Mouse (Mus musculus): ENCODE results near the gene Lrrc75b.

The Lrrc75b gene

DNA sequence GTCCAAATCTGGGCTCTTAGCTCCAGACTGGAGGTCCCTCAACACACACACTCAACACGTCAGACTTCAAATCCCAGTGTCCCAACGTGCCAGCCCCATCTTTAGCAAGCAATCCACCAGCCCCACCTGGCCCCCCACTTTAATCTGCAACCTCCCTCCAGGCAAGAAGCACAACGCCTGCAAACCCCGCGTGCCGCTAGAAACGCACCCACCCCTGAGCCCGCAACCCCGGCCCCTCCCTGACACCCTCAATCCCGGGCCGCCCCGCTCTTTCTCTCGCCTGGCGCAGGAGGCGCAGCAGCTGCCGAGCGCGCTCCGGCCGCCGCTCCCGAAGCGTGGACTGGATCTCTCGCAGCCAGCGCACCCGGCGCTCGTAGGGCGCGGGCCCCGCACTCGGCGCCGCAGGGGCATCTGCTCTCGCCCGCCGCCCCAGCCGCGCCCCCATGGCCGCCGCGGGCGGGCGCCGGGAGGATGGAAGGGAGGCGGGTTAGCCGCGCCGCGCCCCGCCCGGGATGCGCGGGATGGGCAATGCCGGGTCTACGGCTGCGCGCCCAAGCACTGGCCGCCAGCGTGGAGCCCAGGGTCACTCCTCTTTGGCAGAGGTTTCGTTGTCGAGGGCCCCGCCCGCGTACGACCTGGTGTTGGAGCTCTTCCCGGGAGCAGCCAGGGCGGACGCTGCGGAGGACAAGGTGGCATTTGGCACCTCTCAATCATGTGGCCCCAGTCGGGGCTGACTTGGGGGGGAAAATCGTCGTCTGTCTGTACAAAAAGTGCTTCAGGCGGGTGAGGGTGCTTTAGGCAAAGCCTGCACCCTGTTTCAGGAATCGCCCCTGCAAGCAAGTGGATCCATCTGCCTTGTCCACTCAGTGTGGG, at the start of gene Lrrc75b:
Gene Lrrc75b, minus strand, starts transcription at position 655 of the 873 bp plus-strand sequence.
- peak; percentile 75 to 82 for DNase-seq

DNA sequence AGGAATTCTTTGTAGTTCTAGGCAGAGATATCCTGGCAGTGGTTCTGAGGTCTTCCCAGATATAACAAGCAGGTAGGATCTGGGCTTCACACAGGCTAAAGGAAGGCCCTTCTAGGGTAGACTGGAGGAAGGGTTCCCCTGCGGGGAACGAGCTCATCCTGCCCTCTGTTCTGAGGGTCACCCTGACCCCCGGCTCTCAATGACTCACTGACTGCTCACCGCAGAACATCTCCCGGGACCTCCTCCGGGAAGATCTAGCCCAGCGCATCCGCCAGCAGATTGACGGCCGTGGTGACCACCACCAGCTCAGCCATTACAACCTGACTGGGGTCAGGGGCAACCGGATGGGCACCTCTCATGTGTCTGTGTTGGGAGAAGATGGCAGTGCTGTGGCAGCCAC, 48.8 kb upstream of the Lrrc75b start:
- DNase-seq, result no peak

DNA sequence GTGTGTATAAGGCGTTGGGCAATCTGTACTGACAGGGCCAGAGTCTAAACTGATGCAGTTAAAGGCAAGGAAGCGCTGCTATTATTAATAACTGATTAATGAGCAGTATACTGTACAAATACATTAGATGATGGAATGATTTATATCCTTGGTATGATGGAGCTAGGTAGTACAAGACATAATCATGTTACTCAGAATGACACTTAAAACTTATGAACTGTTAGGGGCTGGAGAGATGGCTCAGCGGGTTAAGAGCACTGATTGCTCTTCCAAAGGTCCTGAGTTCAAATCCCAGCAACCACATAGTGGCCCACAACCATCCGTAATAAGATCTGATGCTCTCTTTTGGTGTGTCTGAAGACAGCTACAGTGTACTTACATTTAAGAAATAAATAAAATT, 47.1 kb upstream of the Lrrc75b start:
- DNase-seq, result no peak

DNA sequence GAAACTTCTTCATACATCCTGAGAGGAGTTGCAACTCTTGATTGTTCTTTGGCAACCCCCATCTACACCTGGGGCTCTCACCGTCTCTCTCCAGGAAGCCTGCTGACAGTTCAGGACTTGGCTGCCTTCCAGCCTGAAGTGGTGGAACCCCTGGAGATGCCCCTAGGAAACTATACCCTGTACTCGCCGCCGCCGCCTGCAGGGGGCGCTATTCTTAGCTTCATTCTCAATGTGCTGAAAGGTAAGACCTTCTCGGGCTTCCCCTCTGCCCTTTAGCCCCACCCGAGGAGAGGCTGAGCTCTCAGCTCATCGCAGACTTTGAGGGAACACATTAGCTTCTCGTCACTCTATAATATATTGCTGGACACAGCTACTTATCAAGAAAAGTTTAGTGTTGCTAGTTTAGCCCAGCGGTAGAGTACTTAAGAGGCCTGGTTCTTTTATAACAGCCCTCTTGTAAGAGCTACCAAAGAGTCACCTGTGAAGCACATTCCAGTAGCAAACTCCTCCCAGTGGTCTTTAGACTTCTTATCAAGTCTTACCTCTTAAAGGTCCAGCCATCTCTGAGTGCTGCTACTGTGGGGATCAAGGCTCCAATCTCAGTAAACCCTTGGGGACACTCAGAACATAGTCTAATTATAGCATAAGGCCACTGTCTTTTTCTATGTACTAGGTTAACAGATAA, 45.2 kb upstream of the Lrrc75b start:
- DNase-seq, result peak in 1 of 2 experiments; percentile 14

DNA sequence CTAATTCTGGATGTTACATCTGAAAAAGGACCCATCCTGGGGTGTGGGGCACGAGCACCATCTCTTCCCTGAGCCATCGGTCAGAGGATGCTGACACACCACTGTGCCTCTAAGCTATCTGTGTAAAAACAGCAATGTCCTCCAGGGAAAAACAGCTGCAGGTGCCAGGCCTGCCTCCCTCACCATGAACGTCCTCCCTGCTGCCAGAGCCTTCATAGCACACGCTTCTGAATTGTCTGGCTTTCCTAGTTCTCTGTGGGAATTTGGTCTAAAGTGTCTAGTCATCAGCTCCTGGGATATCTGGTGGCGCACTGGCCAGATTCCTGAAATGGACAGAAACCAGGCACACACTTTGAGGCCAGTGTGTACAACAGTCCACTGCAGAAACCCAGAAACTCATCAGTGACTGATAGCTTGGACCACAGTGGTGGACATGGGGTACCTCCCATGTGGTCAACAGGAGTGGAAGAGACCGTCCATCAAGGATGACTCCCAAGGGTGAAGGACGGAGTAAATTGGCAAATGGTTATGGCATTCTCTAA, 40.1 kb upstream of the Lrrc75b start:
- no peak for DNase-seq

DNA sequence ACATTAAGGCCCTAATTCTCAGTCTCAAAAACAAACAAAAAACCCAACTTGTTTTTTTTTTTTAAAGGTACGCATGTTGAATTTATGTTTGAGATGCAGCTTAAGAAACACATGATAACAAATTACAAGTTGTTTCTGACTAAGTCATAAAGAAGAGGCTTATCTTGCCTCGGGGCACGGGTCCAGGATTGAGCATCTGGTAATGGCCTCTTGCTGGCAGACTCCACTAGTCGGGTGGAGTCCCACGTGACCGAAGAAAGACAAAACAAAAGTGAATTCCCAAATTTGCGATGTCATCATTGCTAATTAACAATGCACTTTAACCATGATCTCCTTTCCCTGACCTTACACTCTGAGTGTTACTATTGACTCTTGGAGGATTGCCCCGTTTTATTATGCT, 35.9 kb upstream of the Lrrc75b start:
- DNase-seq, result peak; percentile 60 to 69

DNA sequence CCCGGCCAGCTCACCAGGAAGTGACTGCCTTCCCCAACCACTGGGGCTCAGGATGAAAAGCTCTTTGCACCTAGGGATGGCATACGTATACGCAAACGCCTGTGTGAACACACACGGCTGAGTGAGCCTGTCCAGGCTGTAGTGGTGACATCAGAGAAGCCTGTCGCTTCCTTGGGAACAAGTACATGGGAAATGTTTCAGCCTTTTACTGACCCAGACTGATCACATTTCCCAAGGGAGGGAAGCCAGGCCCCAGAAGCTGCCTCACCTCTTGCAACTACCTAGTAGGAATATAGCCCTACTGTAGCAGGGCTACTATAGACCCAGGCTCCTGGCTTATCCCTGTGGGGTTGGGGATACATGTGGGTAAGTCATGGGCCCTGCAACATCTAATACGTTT, 32.5 kb upstream of the Lrrc75b start:
- no peak for DNase-seq

DNA sequence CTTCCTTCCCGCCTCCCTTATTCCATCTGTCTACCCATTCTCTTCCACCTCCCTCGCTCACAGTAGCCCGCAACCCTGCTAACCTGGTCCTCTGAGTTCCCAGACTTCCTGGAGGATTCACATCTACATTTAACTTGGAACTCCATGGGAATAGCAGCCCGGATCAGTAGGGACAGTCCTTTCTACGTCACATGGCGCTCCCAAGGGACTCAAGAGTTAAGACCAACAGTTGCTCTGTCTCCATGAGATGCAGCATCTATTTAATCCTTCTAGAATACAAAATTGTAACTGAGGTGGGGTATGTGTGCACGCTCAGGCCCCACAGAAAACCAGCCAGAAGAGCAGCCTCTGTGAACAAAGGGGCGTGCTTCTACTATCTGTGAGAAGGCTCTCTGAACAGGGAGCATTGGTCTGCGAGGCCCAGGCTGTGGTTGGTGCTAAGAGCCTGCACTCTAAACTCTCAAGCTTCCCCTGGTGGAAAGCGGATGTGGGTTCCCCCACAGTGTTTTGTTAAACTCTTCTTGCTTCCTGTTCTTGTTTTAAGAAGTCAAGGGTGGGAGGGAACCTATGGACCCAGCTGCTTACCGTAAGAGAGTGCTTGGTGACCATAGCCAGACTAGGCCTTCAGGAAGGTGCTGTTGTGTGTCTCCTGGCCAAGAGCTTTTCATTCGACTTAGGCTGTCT, 31.2 kb upstream of the Lrrc75b start:
- peak; percentile 44 to 50 for DNase-seq

DNA sequence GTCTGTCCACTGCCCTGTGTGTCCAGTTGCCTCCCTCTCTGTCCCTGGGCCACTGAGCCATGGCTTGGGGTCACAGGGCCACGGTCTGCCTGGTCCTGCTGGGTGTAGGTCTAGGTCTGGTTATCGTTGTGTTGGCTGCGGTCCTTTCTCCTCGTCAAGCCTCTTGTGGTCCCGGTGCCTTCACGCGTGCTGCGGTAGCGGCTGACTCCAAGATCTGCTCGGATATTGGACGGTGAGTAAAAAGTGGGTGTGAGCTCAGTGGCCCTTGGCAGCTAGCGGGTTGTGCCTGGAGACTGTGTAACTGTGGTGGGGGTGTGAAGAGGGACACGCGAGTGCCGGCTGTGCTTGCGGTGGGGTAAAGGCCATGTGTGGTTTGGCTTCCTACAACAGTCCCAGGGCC, 29.5 kb upstream of the Lrrc75b start:
- peak; percentile 54 to 58 for DNase-seq

DNA sequence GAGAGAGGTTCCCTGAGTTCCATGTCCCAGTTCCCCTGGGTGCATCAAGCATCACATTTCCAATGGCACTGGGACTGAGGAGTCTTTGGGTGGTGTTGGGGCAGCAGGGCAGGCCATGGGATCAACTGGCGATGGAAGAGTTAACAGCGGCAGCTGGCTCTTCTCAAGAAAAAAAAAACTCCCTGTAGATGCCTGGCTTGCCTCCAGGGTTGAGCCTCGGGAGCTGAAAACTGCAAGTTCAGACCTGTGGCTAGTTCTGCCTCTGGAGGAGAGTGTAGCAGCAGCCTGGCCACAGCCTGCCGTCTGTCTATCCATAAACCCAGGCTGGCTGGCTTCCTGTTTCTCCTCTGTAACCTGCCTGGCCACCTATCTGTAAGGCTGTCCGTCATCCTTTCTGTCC, 29.0 kb upstream of the Lrrc75b start, which contains the start of gene Ggt5:
Gene Ggt5, plus strand, starts transcription at position 212 of the 400 bp plus-strand sequence.
- peak; percentile 73 to 76 for DNase-seq

DNA sequence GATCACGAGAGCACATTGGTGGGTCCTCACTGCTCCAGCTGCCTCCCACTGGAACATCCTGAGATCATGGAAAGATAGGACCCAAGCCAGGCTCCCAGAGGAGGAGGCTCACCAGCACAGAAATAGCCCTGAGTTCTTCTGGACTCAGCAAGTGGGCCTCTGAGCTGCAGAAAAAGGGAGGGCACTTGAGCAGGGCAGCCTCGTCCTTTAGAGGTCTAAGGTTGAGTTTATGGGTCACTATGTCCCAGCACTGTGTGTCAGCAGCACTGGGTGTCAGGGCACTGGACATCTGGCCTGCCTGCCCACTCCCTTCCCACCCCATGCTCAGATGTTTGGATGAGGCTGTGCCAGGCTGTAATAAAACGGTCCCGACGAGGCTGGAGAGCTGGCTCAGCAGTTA, 28.2 kb upstream of the Lrrc75b start:
- peak; percentile 52 to 75 for DNase-seq

DNA sequence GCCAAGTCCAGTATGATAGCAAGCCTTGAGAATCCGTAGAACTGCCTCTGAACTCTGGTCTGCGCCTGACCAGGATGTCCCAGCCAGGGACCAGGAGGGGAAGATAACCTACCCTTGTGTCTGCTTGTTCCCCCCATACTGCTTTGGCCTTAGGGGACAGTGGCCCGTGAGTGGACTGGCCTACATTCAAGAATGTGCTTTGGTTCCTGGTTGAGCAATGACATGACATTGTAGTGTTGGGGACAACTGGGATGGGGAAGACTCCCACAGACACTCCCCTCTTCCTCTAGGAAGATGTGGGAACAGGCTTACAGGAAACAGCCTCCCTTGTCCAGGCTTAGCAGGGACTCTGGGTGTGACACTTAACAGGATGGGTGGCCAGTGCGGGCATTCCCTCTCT, 27.7 kb upstream of the Lrrc75b start:
- peak; percentile 12 to 28 for DNase-seq

DNA sequence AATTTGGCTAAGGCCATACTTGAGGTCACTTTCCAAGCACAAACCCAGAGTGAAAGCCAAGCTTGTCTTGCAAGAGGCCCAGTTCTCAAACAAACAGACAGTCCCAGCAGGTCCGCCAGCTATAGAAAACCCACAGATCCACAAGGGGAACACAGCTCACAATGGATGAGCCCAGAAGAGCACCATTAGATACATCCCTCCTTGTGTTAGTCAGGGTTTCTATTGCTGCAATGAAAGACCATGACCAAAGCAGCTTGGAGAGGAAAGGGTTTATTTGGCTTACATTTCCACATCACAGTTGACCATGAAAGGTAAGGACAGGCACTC, 26.4 kb upstream of the Lrrc75b start:
- no peak for DNase-seq

DNA sequence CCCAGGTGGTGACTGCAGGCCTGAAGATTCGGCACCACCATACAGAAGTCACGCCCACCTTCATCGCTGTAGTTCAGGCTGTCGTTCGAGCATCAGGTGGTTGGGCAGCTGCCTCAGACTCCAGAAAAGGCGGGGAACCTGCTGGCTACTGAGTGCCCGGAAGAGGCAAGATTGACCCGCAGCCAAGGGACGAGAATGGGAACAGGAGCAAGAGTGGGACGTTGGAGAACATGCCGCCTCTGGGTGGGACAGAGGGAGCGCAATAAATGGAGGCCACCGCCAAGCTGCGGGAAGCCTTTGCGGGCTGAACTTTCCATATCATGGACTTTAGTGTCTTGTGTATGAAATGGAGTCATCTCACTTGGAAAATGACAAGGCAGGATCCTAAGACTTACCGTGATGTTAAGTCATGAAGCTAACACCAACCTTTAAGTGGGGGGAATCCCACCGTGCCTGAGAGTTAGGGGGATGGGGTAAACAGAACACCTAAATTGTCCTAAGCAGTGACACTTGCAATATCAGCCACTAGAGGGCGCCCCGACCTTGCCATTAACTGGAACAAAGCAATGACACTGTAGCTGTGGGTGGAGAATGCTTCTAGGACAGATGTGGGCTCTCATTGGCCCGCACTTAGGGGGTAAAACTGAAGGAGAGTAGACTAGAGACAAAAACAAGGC, 25.9 kb upstream of the Lrrc75b start:
- DNase-seq, result peak; percentile 84 to 94

DNA sequence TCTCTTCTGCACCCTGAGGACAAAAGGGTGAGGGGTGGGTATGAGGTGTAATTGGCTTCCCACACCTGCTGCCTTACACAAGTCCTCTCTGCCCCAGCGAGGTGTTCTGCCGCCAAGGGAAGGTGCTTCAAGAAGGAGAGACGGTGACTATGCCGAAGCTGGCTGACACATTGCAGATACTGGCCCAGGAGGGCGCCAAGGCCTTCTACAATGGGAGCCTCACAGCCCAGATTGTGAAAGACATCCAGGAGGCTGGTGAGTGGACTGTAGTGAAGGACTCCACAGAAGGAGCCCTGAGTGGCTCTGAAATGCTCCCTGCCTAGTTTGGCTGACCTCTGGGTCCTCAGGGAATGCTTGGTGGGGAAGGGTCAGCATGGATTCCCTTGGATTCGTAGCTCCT, 19.0 kb upstream of the Lrrc75b start:
- DNase-seq, result no peak

DNA sequence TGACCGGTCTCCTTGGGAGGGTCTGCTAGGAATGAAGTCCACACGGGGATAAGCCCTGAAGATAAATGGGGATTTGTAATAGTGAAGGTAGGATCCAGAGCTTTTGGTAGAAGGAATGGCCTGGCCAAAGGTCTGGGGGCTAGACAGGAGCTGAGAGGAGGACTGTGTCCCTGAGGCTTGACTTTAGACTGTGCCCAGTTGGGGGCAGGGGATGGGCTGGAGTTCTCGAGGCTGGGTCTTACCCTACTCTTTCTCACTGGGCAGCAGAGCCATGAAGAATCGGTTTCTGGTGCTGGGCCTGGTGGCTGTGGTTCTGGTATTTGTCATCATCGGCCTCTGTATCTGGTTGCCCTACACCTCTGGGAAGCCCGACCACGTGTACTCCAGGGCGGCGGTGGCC, 13.8 kb upstream of the Lrrc75b start:
- DNase-seq, result peak in 1 of 2 experiments; percentile 65

DNA sequence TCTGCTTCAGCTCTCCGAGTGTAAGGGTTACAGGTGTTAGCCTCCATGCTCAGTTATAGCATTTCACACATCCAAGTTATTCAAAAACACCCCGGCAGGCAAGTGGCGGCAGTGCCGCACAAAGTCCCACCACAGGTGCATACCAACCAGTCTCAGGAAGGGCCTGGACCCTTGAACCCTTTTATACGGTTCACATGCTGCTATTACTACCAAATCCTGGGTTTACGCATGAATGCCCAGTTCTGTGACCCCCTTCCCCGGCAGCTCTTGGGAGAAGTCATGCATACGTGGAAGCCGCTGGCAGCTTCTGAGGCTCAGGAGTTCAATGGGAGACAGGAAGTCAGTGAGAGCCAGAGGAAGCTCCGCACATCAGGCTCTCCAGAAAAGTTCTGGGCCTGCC, 13.1 kb upstream of the Lrrc75b start:
- DNase-seq, result peak; percentile 79 to 91

DNA sequence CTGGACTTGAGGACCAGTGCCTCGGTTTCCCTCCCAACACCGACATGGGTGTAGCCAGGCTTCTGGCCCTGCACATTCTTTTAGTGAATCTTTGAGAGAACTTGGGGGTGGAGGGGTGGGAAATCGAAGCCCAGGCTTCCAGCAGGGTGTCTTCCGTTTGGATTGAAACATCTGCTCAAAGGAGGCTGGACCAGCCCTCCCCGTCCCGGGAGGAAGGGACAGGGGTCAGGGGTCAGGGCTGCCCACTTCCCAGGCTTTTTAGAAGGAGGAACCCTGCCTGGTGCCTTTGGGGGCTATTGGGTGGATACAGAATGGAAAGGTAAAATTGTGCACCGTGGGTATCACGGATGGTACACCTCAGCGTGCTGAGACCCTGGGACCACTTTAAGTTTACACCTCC, 11.8 kb upstream of the Lrrc75b start:
- DNase-seq, result peak in 1 of 2 experiments; percentile 45

DNA sequence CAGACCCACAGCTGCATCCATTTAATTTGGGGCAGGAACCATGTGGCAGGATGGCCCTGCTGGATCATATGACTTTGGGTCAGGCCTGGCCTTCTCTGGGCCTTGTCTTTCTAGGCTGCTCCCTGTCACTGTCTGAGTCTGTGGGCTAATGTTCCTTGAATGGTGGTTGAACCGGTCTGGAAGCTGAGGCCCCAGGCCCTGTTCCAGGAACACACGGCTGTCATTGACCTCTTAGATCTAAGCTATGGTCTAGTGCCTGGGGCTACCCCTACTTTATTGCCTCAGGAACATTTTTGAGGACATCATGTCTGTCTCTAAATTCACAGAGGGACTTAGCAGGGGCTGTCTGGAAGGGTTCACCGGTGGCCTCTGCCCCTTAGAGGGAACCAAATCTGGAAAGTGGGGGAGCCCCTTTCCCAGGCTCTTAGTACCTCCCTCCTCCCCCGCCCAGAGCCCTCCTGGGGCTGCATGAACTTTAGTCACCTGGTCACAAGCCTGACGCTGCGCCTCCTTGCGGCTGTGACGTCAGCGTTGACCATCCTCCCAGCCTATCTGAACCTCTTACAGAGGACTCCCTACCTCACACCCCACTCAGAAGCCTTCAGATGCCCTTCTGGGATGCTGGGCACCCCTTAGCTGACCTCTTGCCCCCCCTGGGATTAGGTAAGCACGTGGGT, 11.0 kb upstream of the Lrrc75b start:
- DNase-seq, result peak; percentile 88

DNA sequence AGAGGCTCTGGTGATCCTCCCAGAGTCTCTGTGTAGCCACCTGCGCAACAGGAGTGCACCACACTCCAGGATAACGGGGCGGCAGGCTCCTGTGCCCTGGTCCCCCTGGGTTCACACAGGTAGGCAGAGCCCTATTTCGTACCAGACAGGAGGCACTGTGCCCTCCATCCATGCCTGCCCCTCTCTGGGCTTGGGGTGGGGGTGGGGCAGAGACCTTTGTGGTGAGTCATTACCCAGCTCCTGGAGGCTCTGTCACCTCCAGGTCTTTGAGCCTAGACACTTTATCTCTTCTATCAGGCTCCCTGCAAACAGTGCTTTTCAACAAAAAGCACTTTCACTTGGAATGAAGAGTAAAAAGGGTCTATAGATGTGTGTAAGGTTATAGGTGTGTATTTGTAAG, 8.7 kb upstream of the Lrrc75b start:
- DNase-seq, result peak in 1 of 2 experiments; percentile 61

DNA sequence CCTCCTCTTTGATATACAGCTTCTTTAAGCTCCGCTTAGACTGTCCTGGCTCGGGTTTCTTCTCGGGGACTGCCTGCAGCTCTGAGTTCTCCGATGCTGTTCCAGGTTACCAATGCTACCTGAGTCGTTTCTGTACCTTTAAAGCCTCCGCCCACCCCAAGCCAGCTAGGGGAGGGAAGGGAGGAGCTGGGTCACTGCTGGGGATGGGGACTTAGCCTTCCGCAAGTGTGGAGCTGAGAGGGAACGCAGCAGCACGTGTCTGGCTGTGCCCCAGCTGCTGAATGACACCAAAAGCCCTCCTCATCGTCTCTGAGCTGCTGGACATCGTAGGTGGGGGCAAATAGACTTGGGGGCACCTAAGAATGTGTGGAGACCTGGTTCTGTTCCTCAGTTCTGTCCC, 8.3 kb upstream of the Lrrc75b start:
- peak; percentile 79 to 80 for DNase-seq

DNA sequence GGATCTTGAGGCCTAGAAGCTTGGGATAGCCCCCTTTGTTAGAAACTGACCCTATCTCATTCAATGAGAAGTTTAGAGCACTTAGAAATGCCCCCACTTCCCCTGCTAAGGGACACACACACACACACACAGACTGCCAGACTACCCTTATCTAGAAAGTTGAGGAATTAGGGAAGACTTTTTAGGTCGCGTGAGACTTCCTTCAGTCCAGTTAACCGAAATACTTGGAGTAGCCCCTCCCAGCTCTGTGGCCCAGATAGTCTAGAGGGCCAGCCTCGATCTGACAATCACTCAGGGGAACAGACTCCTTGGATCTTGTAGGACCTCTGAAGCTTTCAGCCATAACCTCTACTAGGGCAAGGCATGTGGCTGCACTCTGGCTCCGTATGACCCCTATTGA, 7.9 kb upstream of the Lrrc75b start:
- no peak for DNase-seq

Data from kidney, postnatal 36 days (tissue).